Mouse (Mus musculus) right cerebral cortex, adult 2 months (tissue): ENCODE data around the gene Taar5.

ENCODE experiments used
- DNase-seq, 2 experiments: peaks; one replicate each; pipeline ENCODE4 v3.0.0; 2021 to 2022; ENCODE audit warnings: low spot score in 2 of 2

Taar5 gene

GRCm38 (mm10) chr10:23970656-23971165, at the start of gene Taar5:
TSS of gene Taar5 (plus strand) at chr10:23970706.
- DNase-seq, result no peak

- DNase-seq, result no peak
These were observed 48.0 kb upstream of the Taar5 start for GRCm38 (mm10) chr10:23922468-23922867.

GRCm38 (mm10) chr10:23923941-23924340, 46.6 kb upstream of the Taar5 start:
- DNase-seq, result no peak

- no peak for DNase-seq
These were observed 32.9 kb upstream of the Taar5 start for GRCm38 (mm10) chr10:23937613-23938012.

- no peak for DNase-seq
These were observed 32.2 kb upstream of the Taar5 start, which contains the start of gene Taar2 for GRCm38 (mm10) chr10:23938312-23938711. TSS of gene Taar2 (plus strand) at chr10:23938572.

- DNase-seq, result no peak
These were observed 28.0 kb upstream of the Taar5 start for GRCm38 (mm10) chr10:23942465-23942864.

- no peak for DNase-seq
These were observed 22.5 kb upstream of the Taar5 start for GRCm38 (mm10) chr10:23948026-23948425.

GRCm38 (mm10) chr10:23949508-23950005, 20.9 kb upstream of the Taar5 start, which contains the start of gene Taar3:
TSS of gene Taar3 (plus strand) at chr10:23949558.
- DNase-seq, result peak; percentile 12 to 20

GRCm38 (mm10) chr10:23951714-23952113, 18.8 kb upstream of the Taar5 start:
- no peak for DNase-seq

- DNase-seq, result no peak
These were observed 11.4 kb upstream of the Taar5 start for GRCm38 (mm10) chr10:23959071-23959470.

GRCm38 (mm10) chr10:23960444-23960915, 10.0 kb upstream of the Taar5 start, which contains the start of gene Taar4:
TSS of gene Taar4 (plus strand) at chr10:23960494.
- DNase-seq, result no peak

GRCm38 (mm10) chr10:23963444-23963843, 7.1 kb upstream of the Taar5 start:
- no peak for DNase-seq

- no peak for DNase-seq
These were observed 5.4 kb upstream of the Taar5 start for GRCm38 (mm10) chr10:23964921-23965610.

- DNase-seq, result no peak
These were observed 750 bp downstream of the Taar5 start for GRCm38 (mm10) chr10:23971256-23971655.

- DNase-seq, result no peak
These were observed 7.5 kb downstream of the Taar5 start for GRCm38 (mm10) chr10:23977958-23978357.

GRCm38 (mm10) chr10:23978901-23979705, 8.6 kb downstream of the Taar5 start:
- DNase-seq, result peak; percentile 70 to 80

- no peak for DNase-seq
These were observed 15.0 kb downstream of the Taar5 start, which contains the start of gene Taar6 for GRCm38 (mm10) chr10:23985546-23985945. TSS of gene Taar6 (minus strand) at chr10:23985646.

GRCm38 (mm10) chr10:23986419-23986818, 15.9 kb downstream of the Taar5 start:
- DNase-seq, result no peak

GRCm38 (mm10) chr10:23993381-23993780, 22.9 kb downstream of the Taar5 start, which contains the start of gene Taar7a:
TSS of gene Taar7a (minus strand) at chr10:23993481.
- no peak for DNase-seq

GRCm38 (mm10) chr10:23999639-24000038, 29.1 kb downstream of the Taar5 start, which contains the start of gene Taar7b:
TSS of gene Taar7b (plus strand) at chr10:23999939.
- no peak for DNase-seq

- no peak for DNase-seq
These were observed 35.9 kb downstream of the Taar5 start for GRCm38 (mm10) chr10:24006442-24006841.

GRCm38 (mm10) chr10:24007034-24007433, 36.5 kb downstream of the Taar5 start:
- DNase-seq, result no peak
